Mouse (Mus musculus) urinary bladder, postnatal 0 days (tissue): ENCODE measurements around the gene Unc5b. TPM values are rescaled to one million over a fixed set of nuclear protein-coding genes. Genes with fewer than 3 reads are reported as not detected.

Experiments used
- polyA plus RNA-seq: library from polyadenylated mRNA; unstranded; fragments of >200 nt; fragmentation: Nextera tagmentation; extraction: Ambion mirVana; gene quantifications from 2 replicates; pipeline ENCODE4 v1.2.1, GENCODE M21; 2015

Unc5b gene
- 6.1 and 7.0 TPM in 2 replicates for polyA plus RNA-seq

GRCm38 (mm10) chr10:60831379-60831778 lies at the start of gene Unc5b:
Gene Unc5b (minus strand): TSS chr10:60831581.

GRCm38 (mm10) chr10:60752040-60753020 lies 79.1 kb downstream of the Unc5b start, which contains the start of gene Slc29a3:
Gene Slc29a3 (minus strand): TSS chr10:60752794.

Other genes starting within 250 kb of the Unc5b start
- gene Cdh23, start 135.1 kb downstream of the Unc5b start, polyA plus RNA-seq = 0.48 and 0.76 TPM in 2 replicates
- gene Slc29a3, start 78.8 kb downstream of the Unc5b start, polyA plus RNA-seq = 6.1 and 8.1 TPM in 2 replicates